Mouse (Mus musculus): Measurements from ENCODE around the gene Crtam. TPM values are rescaled to one million over a fixed set of nuclear protein-coding genes. Genes with fewer than 3 reads are reported as not detected.

Crtam gene
- polyA plus RNA-seq, 1 experiment, result 0.11 TPM

DNA sequence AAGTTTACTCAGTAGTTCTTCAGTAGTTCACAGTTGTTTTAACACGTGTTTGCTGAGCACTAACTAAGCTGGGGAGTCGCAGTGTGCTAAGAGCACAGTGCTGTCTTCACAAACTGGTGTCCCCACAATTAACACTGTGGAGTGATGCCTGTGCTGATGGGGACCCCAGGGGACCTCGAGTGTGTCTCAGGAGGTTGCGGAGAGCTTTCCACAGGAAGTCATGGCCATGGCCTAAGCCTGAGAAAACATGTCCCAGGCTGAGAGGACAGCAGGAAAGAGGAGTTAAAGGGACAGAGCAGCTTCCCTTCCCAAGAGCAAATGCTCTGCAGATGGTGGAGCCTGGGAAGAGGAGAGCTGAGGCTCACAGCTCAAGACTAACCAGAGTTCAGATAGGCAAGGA, 57.3 kb downstream of the Crtam start:
- WGBS, result 52% methylated on average over 4 of the region's 4 CpGs
- peak; percentile 22 for DNase-seq
- H3K4me3 ChIP-seq (ENCODE audit: insufficient read depth, low read depth, low read length), result no peak overlapping the region
- TF ChIP-seq POLR2A (IDR thresholded peaks at IDR 0.05; ENCODE audit: low read depth, low read length), result no peak
- no peak for TF ChIP-seq CTCF (conservative IDR thresholded peaks at IDR 0.05; ENCODE audit: insufficient read depth, insufficient read length, low read depth, low read length)
- no peak overlapping the region for H3K27ac ChIP-seq (ENCODE audit: insufficient read depth, low read depth, low read length)
- no peaks in the 10 kb centered on the region for H3K27me3 ChIP-seq (replicated peaks; ENCODE audit: control insufficient read depth, insufficient read depth, low read length)
- H3K4me1 ChIP-seq (ENCODE audit: control insufficient read depth, insufficient read depth, low read length), result no peaks in the 10 kb centered on the region
- no peaks in the 10 kb centered on the region for H3K36me3 ChIP-seq (ENCODE audit: control insufficient read depth, insufficient read depth, low read length)

- Histone ChIP-seq H3K36me3 (ENCODE audit: control insufficient read depth, insufficient read depth, low read length) (no peaks in the 10 kb centered on the region), H3K27me3 (replicated peaks; ENCODE audit: control insufficient read depth, insufficient read depth, low read length) (no peaks in the 10 kb centered on the region), H3K4me3 (ENCODE audit: insufficient read depth, low read depth, low read length) (no peak overlapping the region), H3K27ac (ENCODE audit: insufficient read depth, low read depth, low read length) (no peak overlapping the region), H3K4me1 (ENCODE audit: control insufficient read depth, insufficient read depth, low read length) (no peaks in the 10 kb centered on the region)
- WGBS, result 46% methylated on average over 7 of the region's 7 CpGs
- peak; percentile 4 for DNase-seq
- TF ChIP-seq POLR2A (IDR thresholded peaks at IDR 0.05; ENCODE audit: low read depth, low read length) (no peak), CTCF (conservative IDR thresholded peaks at IDR 0.05; ENCODE audit: insufficient read depth, insufficient read length, low read depth, low read length) (peak; percentile 60)
These were observed 67.0 kb downstream of the Crtam start for GRCm38 (mm10) chr9:40937425-40937824.

DNA sequence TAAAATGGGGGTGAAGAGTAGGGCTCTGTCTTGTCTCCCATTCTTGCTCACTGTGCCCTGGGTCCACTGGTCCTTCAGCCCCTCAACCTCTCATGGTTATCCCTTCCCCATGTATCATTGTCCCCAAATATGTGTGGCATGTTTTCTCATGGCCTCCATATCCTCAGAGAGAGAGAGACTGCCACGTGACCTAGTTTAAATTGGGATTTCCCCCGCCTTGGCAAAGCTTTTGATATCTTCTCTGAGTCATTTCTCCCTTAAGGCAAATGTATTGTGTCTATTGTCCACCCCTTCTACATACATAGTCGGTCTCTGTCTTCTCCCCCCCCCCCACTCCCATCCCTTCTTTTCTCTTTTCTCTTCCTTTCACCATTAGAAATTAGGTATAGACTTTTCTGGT, 71.1 kb downstream of the Crtam start:
- 81% methylated on average over 3 of the region's 3 CpGs for WGBS

DNA sequence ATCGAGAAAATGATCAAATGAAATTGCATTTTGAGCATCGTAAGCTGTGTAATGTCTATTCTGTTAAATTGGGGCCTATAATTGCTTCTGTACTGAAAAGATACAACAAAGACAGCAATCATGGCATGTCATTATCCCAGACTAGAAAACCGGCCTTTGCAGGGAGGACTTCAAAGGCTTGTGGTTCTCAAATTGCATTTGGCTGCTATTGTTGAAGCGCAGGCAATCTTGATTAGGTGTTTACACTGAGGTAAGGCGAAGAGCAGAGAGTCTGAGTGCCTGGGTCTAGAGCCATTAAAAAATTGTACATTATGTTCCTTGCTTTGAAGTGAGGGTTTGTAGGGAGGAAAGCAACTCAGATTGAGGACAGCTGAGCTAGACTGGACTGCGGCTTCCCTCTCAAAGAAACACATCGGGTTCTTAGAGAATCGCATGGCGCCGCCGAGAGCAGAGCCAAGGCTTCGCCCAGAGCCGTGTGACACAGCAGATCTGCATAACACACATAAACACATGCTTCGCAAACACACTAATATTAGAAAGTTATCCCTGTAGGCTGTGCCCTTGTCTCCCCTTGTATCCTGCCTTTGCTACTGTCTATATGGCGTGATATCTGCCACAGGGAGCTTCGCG, 77.0 kb downstream of the Crtam start:
- DNase-seq, result no peak
- Histone ChIP-seq H3K36me3 (ENCODE audit: control insufficient read depth, insufficient read depth, low read length) (no peaks in the 10 kb centered on the region), H3K4me1 (ENCODE audit: control insufficient read depth, insufficient read depth, low read length) (no peaks in the 10 kb centered on the region), H3K4me3 (ENCODE audit: insufficient read depth, low read depth, low read length) (no peak overlapping the region), H3K27ac (ENCODE audit: insufficient read depth, low read depth, low read length) (no peak overlapping the region), H3K27me3 (replicated peaks; ENCODE audit: control insufficient read depth, insufficient read depth, low read length) (no peaks in the 10 kb centered on the region; the same call in 1 of the 2 replicates)
- TF ChIP-seq POLR2A (IDR thresholded peaks at IDR 0.05; ENCODE audit: low read depth, low read length) (no peak), CTCF (conservative IDR thresholded peaks at IDR 0.05; ENCODE audit: insufficient read depth, insufficient read length, low read depth, low read length) (no peak)
- 74% methylated on average over 17 of the region's 17 CpGs for WGBS

More for the DNA sequence above, 71.1 kb downstream of the Crtam start:
- Histone ChIP-seq H3K27me3 (replicated peaks; ENCODE audit: control insufficient read depth, insufficient read depth, low read length) (no peaks in the 10 kb centered on the region; the same call in 1 of the 2 replicates), H3K4me3 (ENCODE audit: insufficient read depth, low read depth, low read length) (no peak overlapping the region), H3K36me3 (ENCODE audit: control insufficient read depth, insufficient read depth, low read length) (no peaks in the 10 kb centered on the region), H3K4me1 (ENCODE audit: control insufficient read depth, insufficient read depth, low read length) (no peaks in the 10 kb centered on the region), H3K27ac (ENCODE audit: insufficient read depth, low read depth, low read length) (no peak overlapping the region)
- no peak for DNase-seq
- TF ChIP-seq CTCF (conservative IDR thresholded peaks at IDR 0.05; ENCODE audit: insufficient read depth, insufficient read length, low read depth, low read length) (no peak), POLR2A (IDR thresholded peaks at IDR 0.05; ENCODE audit: low read depth, low read length) (no peak)

Other genes starting within 250 kb of the Crtam start
- gene Hspa8, start 203.6 kb downstream of the Crtam start, polyA plus RNA-seq (2012; rRNA removed), result 3,384 and 3,621 TPM in 2 replicates
- gene Bsx, start 130.5 kb downstream of the Crtam start, polyA plus RNA-seq (2012; rRNA removed), result not detected in 2 replicates
- gene Jhy, start 40.5 kb downstream of the Crtam start, polyA plus RNA-seq (2012; rRNA removed), result 0.03 TPM in 1 of 2 replicates, not detected in the other
- gene Ubash3b, start 157.1 kb upstream of the Crtam start, polyA plus RNA-seq (2012; rRNA removed), result 2.3 and 2.9 TPM in 2 replicates